Mouse (Mus musculus): Measurements from ENCODE around the gene Cyp17a1. TPM values are rescaled to one million over a fixed set of nuclear protein-coding genes. Genes with fewer than 3 reads are reported as not detected.
A peak's percentile ranks its signal among the peaks of the same experiment; 100 is the strongest.

Gene Cyp17a1
- polyA plus RNA-seq, 1 experiment from 2014 or later = 7.1 TPM

- no peak for ATAC-seq (ENCODE audit: low FRiP score, low TSS enrichment)
- Histone ChIP-seq H3K4me3 (ENCODE audit: low read length) (no peak overlapping the region), H3K4me1 (ENCODE audit: insufficient read depth, low read length) (peaks cover 53% of the 10 kb centered on the region), H3K4me2 (replicated peaks; ENCODE audit: low read depth, low read length) (no peak overlapping the region), H3K36me3 (ENCODE audit: insufficient read depth, low read length) (peaks cover 12% of the 10 kb centered on the region; the same call in 1 of the 2 replicates), H3K9me3 (ENCODE audit: low read length) (no peaks in the 10 kb centered on the region), H3K9ac (replicated peaks; ENCODE audit: low read length) (no peak overlapping the region), H3K27ac (ENCODE audit: low read length) (no peak overlapping the region), H3K27me3 (ENCODE audit: insufficient read depth, low read length) (no peaks in the 10 kb centered on the region)
- 44% methylated on average over 6 of the region's 6 CpGs for WGBS
Observed at GRCm38 (mm10) chr19:46637598-46637997, 35.4 kb downstream of the Cyp17a1 start.

- H3K27ac ChIP-seq (ENCODE audit: low read length) = peak overlapping the region; percentile 46; the same call in 1 of the 2 replicates
- no peaks in the 10 kb centered on the region for H3K9me3 ChIP-seq (ENCODE audit: low read length)
- no peak overlapping the region for H3K9ac ChIP-seq (replicated peaks; ENCODE audit: low read length)
- no peak overlapping the region for H3K4me2 ChIP-seq (replicated peaks; ENCODE audit: low read depth, low read length)
- H3K4me3 ChIP-seq (ENCODE audit: low read length) = no peak overlapping the region
- 62% methylated on average over 9 of the region's 9 CpGs for whole genome bisulfite sequencing
- H3K27me3 ChIP-seq (ENCODE audit: insufficient read depth, low read length) = no peaks in the 10 kb centered on the region
- peaks cover 38% of the 10 kb centered on the region for H3K4me1 ChIP-seq (ENCODE audit: insufficient read depth, low read length)
- peaks cover 12% of the 10 kb centered on the region; the same call in 1 of the 2 replicates for H3K36me3 ChIP-seq (ENCODE audit: insufficient read depth, low read length)
- ATAC-seq (ENCODE audit: low FRiP score, low TSS enrichment) = no peak
Observed at GRCm38 (mm10) chr19:46635766-46636165, 37.2 kb downstream of the Cyp17a1 start.

DNA sequence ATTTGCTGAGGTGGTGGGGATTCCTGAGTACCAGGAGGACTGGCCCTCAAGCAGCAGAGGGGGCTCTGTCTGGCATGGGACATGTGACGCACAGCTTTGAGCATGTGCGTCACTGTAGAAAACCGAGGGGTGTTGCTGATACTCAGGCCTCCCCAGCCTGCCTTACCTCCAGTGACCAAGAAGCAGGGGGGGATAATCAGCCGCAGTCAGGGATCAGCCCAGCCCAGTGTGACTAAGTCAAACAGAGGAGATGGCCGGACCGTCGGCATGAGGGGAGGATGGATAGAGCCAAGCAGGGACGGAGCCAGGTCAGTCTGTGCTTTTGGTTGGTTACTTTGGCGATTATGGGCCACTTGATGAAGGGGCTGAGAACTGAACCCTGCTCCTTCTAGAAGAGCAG, 41.3 kb downstream of the Cyp17a1 start:
- ATAC-seq (ENCODE audit: low FRiP score, low TSS enrichment) = no peak
- Histone ChIP-seq H3K27me3 (ENCODE audit: insufficient read depth, low read length) (no peaks in the 10 kb centered on the region), H3K27ac (ENCODE audit: low read length) (no peak overlapping the region), H3K9ac (replicated peaks; ENCODE audit: low read length) (no peak overlapping the region), H3K4me1 (ENCODE audit: insufficient read depth, low read length) (peaks cover 32% of the 10 kb centered on the region), H3K36me3 (ENCODE audit: insufficient read depth, low read length) (peaks cover 4% of the 10 kb centered on the region; the same call in 1 of the 2 replicates), H3K4me3 (ENCODE audit: low read length) (no peak overlapping the region), H3K9me3 (ENCODE audit: low read length) (no peaks in the 10 kb centered on the region), H3K4me2 (replicated peaks; ENCODE audit: low read depth, low read length) (no peak overlapping the region)
- WGBS = 85% methylated on average over 9 of the region's 9 CpGs

GRCm38 (mm10) chr19:46629807-46630206, 43.2 kb downstream of the Cyp17a1 start:
- H3K9ac ChIP-seq (replicated peaks; ENCODE audit: low read length) = peak overlapping the region; percentile 34; the same call in 1 of the 2 replicates
- H3K9me3 ChIP-seq (ENCODE audit: low read length) = no peaks in the 10 kb centered on the region
- ATAC-seq (ENCODE audit: low FRiP score, low TSS enrichment) = no peak
- peaks cover 24% of the 10 kb centered on the region for H3K4me1 ChIP-seq (ENCODE audit: insufficient read depth, low read length)
- peak overlapping the region; percentile 24; the same call in 1 of the 2 replicates for H3K27ac ChIP-seq (ENCODE audit: low read length)
- 84% methylated on average over 9 of the region's 9 CpGs for WGBS
- H3K4me2 ChIP-seq (replicated peaks; ENCODE audit: low read depth, low read length) = no peak overlapping the region
- peaks cover 9% of the 10 kb centered on the region for H3K36me3 ChIP-seq (ENCODE audit: insufficient read depth, low read length)
- H3K27me3 ChIP-seq (ENCODE audit: insufficient read depth, low read length) = no peaks in the 10 kb centered on the region
- no peak overlapping the region for H3K4me3 ChIP-seq (ENCODE audit: low read length)

GRCm38 (mm10) chr19:46628403-46628802, 44.6 kb downstream of the Cyp17a1 start:
- Histone ChIP-seq H3K27ac (ENCODE audit: low read length) (no peak overlapping the region), H3K4me2 (replicated peaks; ENCODE audit: low read depth, low read length) (no peak overlapping the region), H3K36me3 (ENCODE audit: insufficient read depth, low read length) (peaks cover 9% of the 10 kb centered on the region), H3K4me3 (ENCODE audit: low read length) (no peak overlapping the region), H3K4me1 (ENCODE audit: insufficient read depth, low read length) (peaks cover 38% of the 10 kb centered on the region), H3K9me3 (ENCODE audit: low read length) (no peaks in the 10 kb centered on the region), H3K9ac (replicated peaks; ENCODE audit: low read length) (no peak overlapping the region), H3K27me3 (ENCODE audit: insufficient read depth, low read length) (no peaks in the 10 kb centered on the region)
- WGBS = 88% methylated on average over 10 of the region's 10 CpGs
- no peak for ATAC-seq (ENCODE audit: low FRiP score, low TSS enrichment)

DNA sequence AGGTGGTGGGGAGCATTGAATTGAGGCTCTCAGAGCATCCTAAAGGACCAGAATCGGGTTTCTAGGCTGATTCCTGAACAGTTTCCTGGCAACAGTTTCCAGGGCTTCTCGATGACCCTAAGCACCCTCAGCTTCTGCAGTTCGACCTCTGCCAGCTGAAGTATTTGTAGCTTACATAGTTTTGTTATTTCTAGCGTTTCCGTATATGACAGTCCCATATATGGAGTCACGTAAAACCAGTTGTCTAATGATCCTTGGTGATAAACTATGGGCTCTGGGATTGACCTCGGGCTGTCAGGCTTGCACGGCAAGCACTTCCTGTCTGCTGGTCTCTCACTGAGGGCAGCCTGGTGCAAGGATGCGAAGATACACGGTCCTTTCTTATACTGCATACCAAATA, 47.5 kb downstream of the Cyp17a1 start:
- H3K4me3 ChIP-seq (ENCODE audit: low read length) = no peak overlapping the region
- H3K27ac ChIP-seq (ENCODE audit: low read length) = no peak overlapping the region
- no peak for ATAC-seq (ENCODE audit: low FRiP score, low TSS enrichment)
- H3K36me3 ChIP-seq (ENCODE audit: insufficient read depth, low read length) = peaks cover 9% of the 10 kb centered on the region
- no peaks in the 10 kb centered on the region for H3K9me3 ChIP-seq (ENCODE audit: low read length)
- peaks cover 62% of the 10 kb centered on the region for H3K4me1 ChIP-seq (ENCODE audit: insufficient read depth, low read length)
- no peak overlapping the region for H3K9ac ChIP-seq (replicated peaks; ENCODE audit: low read length)
- H3K27me3 ChIP-seq (ENCODE audit: insufficient read depth, low read length) = no peaks in the 10 kb centered on the region
- no peak overlapping the region for H3K4me2 ChIP-seq (replicated peaks; ENCODE audit: low read depth, low read length)
- 34% methylated on average over 10 of the region's 10 CpGs for whole genome bisulfite sequencing

DNA sequence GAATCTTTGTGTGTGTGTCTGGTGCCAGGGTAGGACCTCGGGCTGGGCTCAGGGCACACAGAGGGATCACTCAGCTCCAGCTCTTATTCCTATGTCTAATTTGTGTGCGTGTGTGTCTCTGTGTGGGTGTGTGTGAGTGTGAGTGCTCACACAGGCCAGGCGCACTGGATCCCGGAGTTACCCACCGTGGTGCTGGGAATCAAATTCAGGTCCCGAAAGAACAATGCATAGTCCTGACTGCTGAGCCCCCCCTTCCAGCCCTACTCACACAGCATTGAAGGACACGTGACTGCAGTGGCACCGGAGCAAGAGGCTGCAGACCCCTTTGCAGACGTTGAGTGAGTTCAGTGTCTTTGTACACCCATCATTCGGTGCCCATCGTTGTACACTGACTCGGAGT, 48.0 kb downstream of the Cyp17a1 start:
- WGBS = 91% methylated on average over 12 of the region's 12 CpGs
- Histone ChIP-seq H3K27me3 (ENCODE audit: insufficient read depth, low read length) (no peaks in the 10 kb centered on the region), H3K36me3 (ENCODE audit: insufficient read depth, low read length) (peaks cover 9% of the 10 kb centered on the region), H3K4me1 (ENCODE audit: insufficient read depth, low read length) (peaks cover 62% of the 10 kb centered on the region), H3K4me3 (ENCODE audit: low read length) (no peak overlapping the region), H3K9me3 (ENCODE audit: low read length) (no peaks in the 10 kb centered on the region), H3K9ac (replicated peaks; ENCODE audit: low read length) (no peak overlapping the region), H3K27ac (ENCODE audit: low read length) (peak overlapping the region; percentile 96; the same call in 1 of the 2 replicates), H3K4me2 (replicated peaks; ENCODE audit: low read depth, low read length) (no peak overlapping the region)
- ATAC-seq (ENCODE audit: low FRiP score, low TSS enrichment) = no peak

DNA sequence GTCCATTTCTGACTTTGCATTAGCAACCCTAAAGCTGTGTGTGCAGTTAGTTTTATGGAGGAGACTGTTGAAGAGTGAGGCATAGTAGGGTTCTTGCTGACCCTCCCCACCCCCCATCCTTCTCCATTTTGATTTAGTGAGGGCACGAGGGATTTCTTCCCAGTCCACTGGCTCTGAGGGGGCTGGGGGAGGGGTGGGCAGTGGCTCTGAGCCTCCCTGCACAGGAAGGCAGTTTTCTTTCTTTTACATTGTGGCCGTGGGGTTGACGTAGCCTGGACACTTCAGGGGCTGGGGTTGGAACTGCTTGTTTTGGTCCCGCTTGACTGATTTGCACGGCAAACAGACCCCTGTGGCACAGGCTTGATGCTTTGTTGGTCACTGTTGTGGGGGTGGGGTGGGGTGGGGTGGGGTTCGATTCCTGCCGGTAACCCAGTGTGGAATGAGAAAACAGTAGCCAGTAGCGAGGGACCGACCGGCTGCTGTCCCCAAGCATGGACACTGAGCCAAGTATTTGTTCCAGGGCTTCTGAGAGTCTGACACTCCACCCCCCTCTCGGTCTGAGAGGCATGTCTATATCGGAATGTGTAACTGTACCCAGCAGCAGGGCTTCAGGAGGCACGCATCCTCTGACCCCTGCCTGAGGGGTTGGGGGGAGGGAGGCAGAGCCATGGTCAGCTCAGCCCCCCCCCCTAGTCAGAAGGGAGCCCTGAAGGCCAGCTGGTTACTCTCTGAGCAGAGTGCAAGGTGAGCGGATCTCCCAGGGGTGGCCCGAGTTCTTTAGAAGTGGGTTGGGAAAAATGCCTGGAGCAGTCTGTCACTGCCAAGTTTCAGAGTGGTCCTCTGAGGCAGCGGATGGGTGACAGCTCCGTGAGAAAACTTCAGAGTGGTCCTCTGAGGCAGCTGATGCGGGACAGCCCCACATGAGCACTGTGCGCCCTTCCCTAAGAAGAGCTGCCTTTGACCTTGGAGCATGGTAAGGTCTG, 48.9 kb downstream of the Cyp17a1 start:
- WGBS = 12% methylated on average over 19 of the region's 19 CpGs
- peaks cover 9% of the 10 kb centered on the region for H3K36me3 ChIP-seq (ENCODE audit: insufficient read depth, low read length)
- peak overlapping the region; percentile 96 for H3K27ac ChIP-seq (ENCODE audit: low read length)
- H3K4me3 ChIP-seq (ENCODE audit: low read length) = peak overlapping the region; percentile 41
- H3K9me3 ChIP-seq (ENCODE audit: low read length) = no peaks in the 10 kb centered on the region
- peak overlapping the region; percentile 70 for H3K9ac ChIP-seq (replicated peaks; ENCODE audit: low read length)
- ATAC-seq (ENCODE audit: low FRiP score, low TSS enrichment) = peak; percentile 77
- peaks cover 66% of the 10 kb centered on the region for H3K4me1 ChIP-seq (ENCODE audit: insufficient read depth, low read length)
- no peaks in the 10 kb centered on the region for H3K27me3 ChIP-seq (ENCODE audit: insufficient read depth, low read length)
- H3K4me2 ChIP-seq (replicated peaks; ENCODE audit: low read depth, low read length) = peak overlapping the region; percentile 64

DNA sequence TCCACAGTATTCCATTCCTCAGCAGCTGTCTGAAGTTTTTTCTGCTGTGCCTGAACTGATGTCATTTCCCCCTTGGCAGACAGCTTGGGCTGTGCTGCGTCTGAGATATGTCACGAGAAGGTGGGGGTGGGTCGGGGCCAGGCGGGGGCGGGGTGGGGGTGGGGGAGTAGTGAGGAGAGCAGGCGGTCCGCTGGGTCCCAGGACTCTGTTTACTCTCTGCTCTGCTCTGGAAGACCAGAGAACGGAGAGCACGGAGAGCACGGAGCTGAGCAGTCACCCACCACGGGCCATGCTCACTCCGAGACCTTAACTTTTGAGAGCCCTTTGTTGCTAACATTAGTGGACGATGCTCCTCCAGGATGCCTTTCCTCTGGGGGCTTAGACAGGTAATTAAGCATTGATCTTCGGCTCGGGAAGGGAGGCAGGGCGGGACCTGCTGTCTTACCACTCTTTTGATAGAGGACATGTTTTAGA, 49.7 kb downstream of the Cyp17a1 start:
- Histone ChIP-seq H3K4me1 (ENCODE audit: insufficient read depth, low read length) (peaks cover 74% of the 10 kb centered on the region), H3K9me3 (ENCODE audit: low read length) (no peaks in the 10 kb centered on the region), H3K27ac (ENCODE audit: low read length) (peak overlapping the region; percentile 96), H3K36me3 (ENCODE audit: insufficient read depth, low read length) (peaks cover 7% of the 10 kb centered on the region), H3K4me3 (ENCODE audit: low read length) (peak overlapping the region; percentile 41), H3K9ac (replicated peaks; ENCODE audit: low read length) (peak overlapping the region; percentile 70), H3K27me3 (ENCODE audit: insufficient read depth, low read length) (no peaks in the 10 kb centered on the region), H3K4me2 (replicated peaks; ENCODE audit: low read depth, low read length) (peak overlapping the region; percentile 64)
- ATAC-seq (ENCODE audit: low FRiP score, low TSS enrichment) = peak; percentile 81
- 1% methylated on average over 16 of the region's 16 CpGs for WGBS
